Mouse (Mus musculus): ENCODE measurements at regions not wholly inside any gene's neighbourhood (a gene's known extent, or its start where the extent isn't known, plus 50 kb on each side); places are given as distances from the start of the nearest gene placed in this dataset.
"Not testable (repeated sequence)": the region's sequence is repeated elsewhere in the genome, so short reads cannot be mapped to it uniquely, and the experiment has no call there.

DNA sequence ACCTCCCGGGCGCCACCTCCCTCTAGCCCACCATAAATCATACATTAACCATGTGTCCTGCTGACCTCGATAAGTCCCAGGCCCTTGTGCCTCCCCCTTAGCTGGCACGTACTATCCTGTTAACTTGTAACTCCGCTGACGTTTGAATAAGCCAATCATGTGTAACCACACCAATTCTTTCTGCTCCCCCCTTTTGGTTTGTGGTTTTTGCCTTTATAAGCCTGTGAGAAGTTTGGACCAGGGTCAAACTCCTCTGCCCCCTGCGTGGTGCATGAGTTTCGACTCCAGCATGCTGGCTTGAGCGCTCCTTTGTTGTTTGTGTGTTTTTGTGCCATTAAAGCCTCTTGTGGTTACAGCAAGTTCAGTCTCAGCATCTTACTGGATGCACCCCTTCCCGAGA, 138.4 kb upstream of the Samt2 start:
- H3K27me3 ChIP-seq; H3K9ac ChIP-seq; H3K9me3 ChIP-seq (replicated peaks); H3K4me1 ChIP-seq; H3K4me2 ChIP-seq (replicated peaks); H3K27ac ChIP-seq; ATAC-seq (ENCODE audit: low FRiP score); H3K36me3 ChIP-seq; H3K4me3 ChIP-seq: not testable (repeated sequence)
- 85% methylated on average over 10 of the region's 10 CpGs for WGBS

GRCm38 (mm10) chrX:154713641-154714255, 134.6 kb upstream of the Samt2 start:
- Histone ChIP-seq H3K4me1 (no peaks in the 10 kb centered on the region), H3K27ac (no peak overlapping the region), H3K4me3 (peak overlapping the region; percentile 28), H3K4me2 (replicated peaks) (peak overlapping the region; percentile 50), H3K9ac (no peak overlapping the region), H3K9me3 (replicated peaks) (no peaks in the 10 kb centered on the region), H3K36me3 (no peaks in the 10 kb centered on the region), H3K27me3 (no peaks in the 10 kb centered on the region)
- WGBS, result 44% methylated on average over 25 of the region's 27 CpGs
- ATAC-seq (ENCODE audit: low FRiP score), result peak; percentile 63; the same call in 1 of the 2 replicates

- WGBS, result 94% methylated on average over 8 of the region's 8 CpGs
- H3K9me3 ChIP-seq (replicated peaks); H3K9ac ChIP-seq; ATAC-seq (ENCODE audit: low FRiP score); H3K4me1 ChIP-seq; H3K27ac ChIP-seq; H3K36me3 ChIP-seq; H3K4me3 ChIP-seq; H3K27me3 ChIP-seq; H3K4me2 ChIP-seq (replicated peaks): not testable (repeated sequence)
Observed at GRCm38 (mm10) chrX:154712576-154712975, 133.4 kb upstream of the Samt2 start.

GRCm38 (mm10) chrX:154670529-154670928, 91.4 kb upstream of the Samt2 start:
- not testable (repeated sequence) for H3K4me2 ChIP-seq (replicated peaks); ATAC-seq (ENCODE audit: low FRiP score); H3K9ac ChIP-seq; H3K27ac ChIP-seq; H3K9me3 ChIP-seq (replicated peaks); H3K4me3 ChIP-seq; H3K36me3 ChIP-seq; H3K4me1 ChIP-seq; H3K27me3 ChIP-seq
- 94% methylated on average over 1 of the region's 2 CpGs for WGBS
